ENCODE assay signal across 10 mouse cellular contexts in the genomic region with DNA sequence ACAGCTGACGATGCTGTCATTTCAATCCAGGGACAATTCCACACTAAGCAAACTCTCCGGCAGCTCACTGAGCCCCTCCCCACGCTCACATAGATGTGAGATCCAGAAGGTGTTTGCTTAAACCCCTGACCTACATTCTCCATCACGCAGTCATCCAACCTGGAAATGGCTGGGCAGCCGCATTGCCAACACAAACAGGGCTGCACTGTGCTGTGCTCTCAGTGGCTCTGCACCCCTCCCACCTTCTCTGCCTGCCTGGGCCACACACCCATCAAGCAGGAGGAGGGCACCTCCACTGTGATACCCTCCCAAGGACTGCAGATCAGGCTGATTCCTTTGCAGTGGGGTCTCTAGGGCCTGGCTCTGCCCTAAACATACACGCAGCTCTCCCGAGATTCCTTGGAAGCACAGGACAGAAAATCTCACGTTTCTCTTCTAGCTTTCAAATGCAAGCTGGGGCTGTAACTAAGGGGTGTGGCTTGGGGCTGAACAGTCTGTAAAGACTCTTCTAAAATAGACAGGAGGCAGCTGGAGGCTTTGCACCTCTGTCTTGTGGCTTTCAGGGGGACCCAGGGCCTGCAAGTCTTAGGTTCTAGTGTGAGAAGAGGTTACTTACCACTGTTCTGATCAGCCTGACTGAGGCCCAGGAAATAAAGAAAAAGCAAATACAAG.
DNase-seq lines count a peak whose midpoint lies in the region; ATAC-seq lines count a peak whose summit lies in the region.
"Had no signal": no experiment of that assay in that cellular context is flagged by ENCODE, and none has a peak within 500 bp of the region (broad histone marks: within the 10 kb centered on the region; RNA-seq: fewer than 3 reads in every experiment).

No protein-coding gene starts in this region.

- H3K36me3 ChIP-seq in liver, embryonic 15.5 days (replicated peaks): no peaks in the 10 kb centered on the region
- H3K36me3 ChIP-seq in liver, embryonic 11.5 days (ENCODE audit: control insufficient read depth, insufficient read depth, low read length): no peaks in the 10 kb centered on the region
- H3K36me3 ChIP-seq in kidney, embryonic 14.5 days (ENCODE audit: control insufficient read depth, insufficient read depth, low read length): no peaks in the 10 kb centered on the region
- H3K36me3 ChIP-seq in forebrain, embryonic 10.5 days (replicated peaks): no peaks in the 10 kb centered on the region

- H3K9ac ChIP-seq in liver, embryonic 15.5 days: no peak overlapping the region
- H3K9ac ChIP-seq in liver, embryonic 11.5 days (ENCODE audit: low read depth, low read length): no peak overlapping the region
- 0 out of 2 replicates have a peak overlapping the region, but pooled peaks have one; percentile 18 for H3K9ac ChIP-seq in kidney, embryonic 14.5 days (ENCODE audit: low read depth, low read length)

- H3K9me3 ChIP-seq in liver, embryonic 15.5 days (replicated peaks): no peaks in the 10 kb centered on the region
- no peaks in the 10 kb centered on the region for H3K9me3 ChIP-seq in liver, embryonic 11.5 days (ENCODE audit: control insufficient read depth, low read length)
- no peaks in the 10 kb centered on the region for H3K9me3 ChIP-seq in kidney, embryonic 14.5 days (ENCODE audit: control insufficient read depth, low read length)
- no peaks in the 10 kb centered on the region for H3K9me3 ChIP-seq in forebrain, embryonic 10.5 days

- no peak overlapping the region for H3K27ac ChIP-seq in liver, embryonic 15.5 days (replicated peaks)
- H3K27ac ChIP-seq in liver, embryonic 11.5 days (ENCODE audit: low read depth, low read length): no peak overlapping the region
- H3K27ac ChIP-seq in kidney, embryonic 14.5 days (ENCODE audit: low read depth, low read length): no peak overlapping the region
- no peak overlapping the region for H3K27ac ChIP-seq in forebrain, embryonic 10.5 days
- H3K27ac ChIP-seq: macrophage had no signal

- peak; percentile 44; the same call in 1 of the 2 replicates for ATAC-seq in liver, embryonic 15.5 days (ENCODE audit: insufficient read depth)
- ATAC-seq in liver, embryonic 11.5 days (replicated peaks; ENCODE audit: low FRiP score): no peak
- peak; percentile 47 for ATAC-seq in kidney, embryonic 14.5 days (ENCODE audit: low FRiP score, low TSS enrichment)

- H3K4me3 ChIP-seq in liver, embryonic 15.5 days (replicated peaks): no peak overlapping the region
- no peak overlapping the region for H3K4me3 ChIP-seq in liver, embryonic 11.5 days (ENCODE audit: low read depth, low read length)
- no peak overlapping the region for H3K4me3 ChIP-seq in kidney, embryonic 14.5 days (ENCODE audit: low read length)
- H3K4me3 ChIP-seq in forebrain, embryonic 10.5 days: no peak overlapping the region

- H3K4me1 ChIP-seq in liver, embryonic 15.5 days (replicated peaks): no peaks in the 10 kb centered on the region
- H3K4me1 ChIP-seq in liver, embryonic 11.5 days (replicated peaks; ENCODE audit: control insufficient read depth, insufficient read depth, low read length): 0 out of 2 replicates have a peak, but pooled peaks cover 4% of the 10 kb centered on the region
- H3K4me1 ChIP-seq in kidney, embryonic 14.5 days (ENCODE audit: control insufficient read depth, insufficient read depth, low read length): peaks cover 51% of the 10 kb centered on the region
- H3K4me1 ChIP-seq in forebrain, embryonic 10.5 days: peaks cover 42% of the 10 kb centered on the region; the same call in 1 of the 2 replicates

- DNase-seq in cerebellum, postnatal 25 days: peak; percentile 27 to 42
- DNase-seq in cerebellum, adult 11 months: no peak
- no peak for DNase-seq in liver, embryonic 11.5 days (ENCODE audit: low spot score)
- peak; percentile 34 to 63 for DNase-seq in lung, postnatal 4 days
- DNase-seq in right cerebral cortex, postnatal 14 days: no peak
- DNase-seq in forebrain, embryonic 10.5 days (ENCODE audit: extremely low spot score, low spot score): no peak
- DNase-seq: gastrocnemius, postnatal 10 days had no signal

- WGBS in liver, embryonic 15.5 days (ENCODE audit: insufficient replicate concordance): 53% methylated on average over 8 of the region's 8 CpGs
- 53% methylated on average over 8 of the region's 8 CpGs for WGBS in liver, embryonic 11.5 days
- WGBS in kidney, embryonic 14.5 days: 12% methylated on average over 8 of the region's 8 CpGs
- 75% methylated on average over 8 of the region's 8 CpGs for WGBS in forebrain, embryonic 10.5 days

- no peak overlapping the region for H3K4me2 ChIP-seq in liver, embryonic 15.5 days
- no peak overlapping the region for H3K4me2 ChIP-seq in liver, embryonic 11.5 days
- 0 out of 2 replicates have a peak overlapping the region, but pooled peaks have one; percentile 15 for H3K4me2 ChIP-seq in kidney, embryonic 14.5 days (replicated peaks; ENCODE audit: low read depth, low read length)

- no peaks in the 10 kb centered on the region for H3K27me3 ChIP-seq in liver, embryonic 15.5 days
- H3K27me3 ChIP-seq in liver, embryonic 11.5 days (replicated peaks; ENCODE audit: control insufficient read depth, insufficient read depth, low read length): no peaks in the 10 kb centered on the region
- 0 out of 2 replicates have a peak, but pooled peaks cover 3% of the 10 kb centered on the region for H3K27me3 ChIP-seq in kidney, embryonic 14.5 days (ENCODE audit: control insufficient read depth, insufficient read depth, low read length)
- H3K27me3 ChIP-seq in forebrain, embryonic 10.5 days (ENCODE audit: poor library complexity, severe bottlenecking): no peaks in the 10 kb centered on the region

Comparison
In these comparisons a context has a peak if more than half of its experiments do, and no peak if none do; other contexts are left out.
1. DNase-seq: peak in cerebellum, postnatal 25 days (2 of 2) and lung, postnatal 4 days (2 of 2); none in cerebellum, adult 11 months (single experiment), liver, embryonic 11.5 days (single experiment), right cerebral cortex, postnatal 14 days (single experiment) and forebrain, embryonic 10.5 days (single experiment).